Mouse (Mus musculus) myocyte (in vitro differentiated cells): Measurements from ENCODE around the gene Nup37.

ENCODE experiments used
- CEBPB ChIP-seq: IDR thresholded peaks from 2 replicates; pipeline ENCODE4 v1.6.1; 2011; ENCODE audit warnings: mild to moderate bottlenecking, moderate library complexity; ENCODE audit not compliant: poor library complexity, insufficient read depth, severe bottlenecking
- E2F4 ChIP-seq: IDR thresholded peaks from one replicate; pipeline ENCODE4 v1.6.1; 2011; ENCODE audit warnings: mild to moderate bottlenecking, control low read depth, moderate library complexity; ENCODE audit not compliant: insufficient read depth
- MAX ChIP-seq: IDR thresholded peaks from one replicate; pipeline ENCODE4 v1.6.1; 2011; ENCODE audit warnings: low read depth, mild to moderate bottlenecking, control low read depth
- MYOD1 ChIP-seq, 3 experiments: IDR thresholded peaks; one replicate each; pipeline ENCODE4 v1.6.1; 2011; ENCODE audit warnings: control low read depth in 2 of 3, low read depth in 2 of 3, mild to moderate bottlenecking in 2 of 3, moderate library complexity in 1 of 3; ENCODE audit not compliant: insufficient read length in 2 of 3, control insufficient read depth in 1 of 3
- MYOG ChIP-seq, 3 experiments: IDR thresholded peaks; one replicate each; pipeline ENCODE4 v1.6.1; 2011; ENCODE audit warnings: control low read depth in 2 of 3, low read depth in 2 of 3, mild to moderate bottlenecking in 2 of 3; ENCODE audit not compliant: insufficient read length in 2 of 3, control insufficient read depth in 1 of 3, insufficient read depth in 1 of 3
- POLR2A ChIP-seq: IDR thresholded peaks from one replicate; pipeline ENCODE4 v1.6.1; 2011; ENCODE audit warnings: low read depth, mild to moderate bottlenecking, control low read depth, moderate library complexity; ENCODE audit not compliant: insufficient read length
- POLR2AphosphoS2 ChIP-seq: IDR thresholded peaks from one replicate; pipeline ENCODE4 v1.6.1; 2011; ENCODE audit warnings: low read depth, control low read depth; ENCODE audit not compliant: insufficient read length
- REST ChIP-seq: IDR thresholded peaks from one replicate; pipeline ENCODE4 v1.6.1; 2011; ENCODE audit warnings: mild to moderate bottlenecking, control low read depth, moderate library complexity; ENCODE audit not compliant: insufficient read depth, insufficient read length
- SRF ChIP-seq: IDR thresholded peaks from one replicate; pipeline ENCODE4 v1.6.1; 2011; ENCODE audit warnings: low read depth; ENCODE audit not compliant: control insufficient read depth, insufficient read length
- TCF12 ChIP-seq: IDR thresholded peaks from one replicate; pipeline ENCODE4 v1.6.1; 2011; ENCODE audit warnings: mild to moderate bottlenecking, control low read depth; ENCODE audit not compliant: poor library complexity, insufficient read depth, severe bottlenecking
- TCF3 ChIP-seq: IDR thresholded peaks from one replicate; pipeline ENCODE4 v1.6.1; 2011; ENCODE audit warnings: low read depth, control low read depth; ENCODE audit not compliant: insufficient read length
- USF1 ChIP-seq: IDR thresholded peaks from one replicate; pipeline ENCODE4 v1.6.1; 2011; ENCODE audit warnings: low read depth, mild to moderate bottlenecking, control low read depth, moderate library complexity

DNA sequence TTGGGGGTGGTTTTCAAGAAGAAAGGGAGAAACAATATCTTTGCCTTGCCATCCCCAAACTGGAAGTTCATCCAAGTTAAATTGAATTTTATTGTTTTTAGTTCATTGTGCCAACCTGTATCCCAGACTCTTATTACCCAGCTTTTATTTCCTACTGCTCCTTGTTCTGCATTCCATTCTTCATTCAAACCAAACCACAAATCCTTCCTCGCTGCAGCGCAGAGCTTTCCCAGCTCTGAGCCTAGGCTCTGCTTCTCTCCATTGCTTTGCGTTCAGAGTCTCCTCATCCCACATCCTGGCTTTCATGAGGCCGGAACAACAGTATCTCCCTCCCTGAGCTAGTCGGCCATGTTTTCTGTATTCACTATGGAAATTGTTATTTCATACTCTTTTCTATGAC, 74.9 kb downstream of the Nup37 start:
- TF ChIP-seq POLR2AphosphoS2 (no peak), POLR2A (no peak), MYOG (IDR thresholded peaks at IDR 0.05; ENCODE audit: control insufficient read depth in 1 of 3, insufficient read depth in 1 of 3, insufficient read length in 2 of 3, low read depth in 2 of 3) (no peak), USF1 (no peak), E2F4 (no peak), SRF (no peak), TCF3 (no peak), TCF12 (no peak), MAX (no peak), MYOD1 (IDR thresholded peaks at IDR 0.05; ENCODE audit: control insufficient read depth in 1 of 3, insufficient read length in 2 of 3, low read depth in 2 of 3) (no peak), CEBPB (no peak), REST (no peak)
